Mouse (Mus musculus) neural tube, embryonic 15.5 days (tissue): ENCODE results near the gene Scrg1. TPM values are rescaled to one million over a fixed set of nuclear protein-coding genes. Genes with fewer than 3 reads are reported as not detected.

Source experiments
- ATAC-seq: fragments of 200-750 bp; cut with Nextera tagmentation; 2 replicates; pipeline ENCODE4 v1.8.0; 2017; ENCODE audit warnings: mild to moderate bottlenecking, moderate TSS enrichment, moderate library complexity; ENCODE audit not compliant: low FRiP score
- H3K27ac ChIP-seq: fragments of 300-500 bp; sonication (generic); replicated peaks from 2 replicates; pipeline ENCODE4 v1.5.1; 2015; ENCODE audit warnings: mild to moderate bottlenecking, inconsistent platforms
- H3K27me3 ChIP-seq: fragments of 300-500 bp; sonication (generic); replicated peaks from 2 replicates; pipeline ENCODE4 v1.6.1; 2015; ENCODE audit warnings: inconsistent platforms
- H3K36me3 ChIP-seq: fragments of 300-500 bp; sonication (generic); 2 replicates; pipeline ENCODE4 v1.6.1; 2015; ENCODE audit warnings: inconsistent platforms
- H3K4me1 ChIP-seq: fragments of 300-500 bp; sonication (generic); 2 replicates; pipeline ENCODE4 v1.6.1; 2015; ENCODE audit warnings: inconsistent platforms
- H3K4me2 ChIP-seq: fragments of 300-500 bp; sonication (generic); 2 replicates; pipeline ENCODE4 v1.6.1; 2015; ENCODE audit warnings: inconsistent platforms, mild to moderate bottlenecking, moderate library complexity
- H3K4me3 ChIP-seq: fragments of 300-500 bp; sonication (generic); replicated peaks from 2 replicates; pipeline ENCODE4 v1.5.1; 2015; ENCODE audit warnings: mild to moderate bottlenecking, inconsistent platforms
- H3K9ac ChIP-seq: fragments of 300-500 bp; sonication (generic); replicated peaks from 2 replicates; pipeline ENCODE4 v1.6.1; 2015; ENCODE audit warnings: mild to moderate bottlenecking, inconsistent platforms
- H3K9me3 ChIP-seq: fragments of 300-500 bp; sonication (generic); replicated peaks from 2 replicates; pipeline ENCODE4 v1.6.1; 2016; ENCODE audit warnings: inconsistent platforms
- WGBS: fragments of 180-500 bp; shearing (Covaris S2); methylation state at CpG from one replicate; pipeline ENCODE4 v1.1.7; 2015; ENCODE audit warnings: mixed read lengths; 5-methylcytosine and 5-hydroxymethylcytosine counted together
- polyA plus RNA-seq: library from polyadenylated mRNA; unstranded; fragments of >200 nt; fragmentation: Nextera tagmentation; extraction: Ambion mirVana; gene quantifications from 2 replicates; pipeline ENCODE4 v1.2.1, GENCODE M21; 2015

Scrg1 gene
- polyA plus RNA-seq, 1 experiment from 2014 or later = 12.5 TPM

GRCm38 (mm10) chr8:57457152-57457551, 1.4 kb downstream of the Scrg1 start:
- Histone ChIP-seq H3K36me3 (no peaks in the 10 kb centered on the region), H3K4me1 (no peaks in the 10 kb centered on the region), H3K27me3 (no peaks in the 10 kb centered on the region), H3K9ac (no peak overlapping the region), H3K9me3 (no peaks in the 10 kb centered on the region), H3K4me3 (no peak overlapping the region), H3K4me2 (no peak overlapping the region), H3K27ac (no peak overlapping the region)
- 74% methylated on average over 6 of the region's 6 CpGs for WGBS
- ATAC-seq = no peak

- no peaks in the 10 kb centered on the region for H3K27me3 ChIP-seq
- H3K4me3 ChIP-seq = no peak overlapping the region
- no peaks in the 10 kb centered on the region for H3K36me3 ChIP-seq
- no peak overlapping the region for H3K27ac ChIP-seq
- WGBS = 75% methylated on average over 3 of the region's 3 CpGs
- no peaks in the 10 kb centered on the region for H3K9me3 ChIP-seq
- no peak overlapping the region; the same call in 1 of the 2 replicates for H3K4me2 ChIP-seq
- no peaks in the 10 kb centered on the region for H3K4me1 ChIP-seq
- no peak overlapping the region for H3K9ac ChIP-seq
- no peak for ATAC-seq
Measured at GRCm38 (mm10) chr8:57457942-57458341, 2.2 kb downstream of the Scrg1 start.

- no peak overlapping the region for H3K4me3 ChIP-seq
- no peak overlapping the region for H3K27ac ChIP-seq
- WGBS = 53% methylated on average over 1 of the region's 1 CpGs
- ATAC-seq = no peak
- no peak overlapping the region for H3K4me2 ChIP-seq
- no peaks in the 10 kb centered on the region for H3K9me3 ChIP-seq
- no peaks in the 10 kb centered on the region for H3K36me3 ChIP-seq
- no peak overlapping the region for H3K9ac ChIP-seq
- H3K27me3 ChIP-seq = no peaks in the 10 kb centered on the region
- H3K4me1 ChIP-seq = no peaks in the 10 kb centered on the region
Measured at GRCm38 (mm10) chr8:57462839-57463238, 7.1 kb downstream of the Scrg1 start.

- no peaks in the 10 kb centered on the region for H3K36me3 ChIP-seq
- 89% methylated on average over 3 of the region's 3 CpGs for WGBS
- H3K27ac ChIP-seq = no peak overlapping the region
- H3K9me3 ChIP-seq = no peaks in the 10 kb centered on the region
- H3K4me3 ChIP-seq = no peak overlapping the region
- no peak overlapping the region for H3K9ac ChIP-seq
- H3K27me3 ChIP-seq = no peaks in the 10 kb centered on the region
- no peaks in the 10 kb centered on the region for H3K4me1 ChIP-seq
- H3K4me2 ChIP-seq = no peak overlapping the region
- no peak for ATAC-seq
Measured at GRCm38 (mm10) chr8:57463757-57464156, 8.0 kb downstream of the Scrg1 start.

GRCm38 (mm10) chr8:57468624-57469023, 12.9 kb downstream of the Scrg1 start:
- H3K36me3 ChIP-seq = no peaks in the 10 kb centered on the region
- H3K27ac ChIP-seq = no peak overlapping the region
- no peaks in the 10 kb centered on the region for H3K4me1 ChIP-seq
- 68% methylated on average over 5 of the region's 5 CpGs for WGBS
- H3K9ac ChIP-seq = no peak overlapping the region
- no peak overlapping the region for H3K4me2 ChIP-seq
- no peaks in the 10 kb centered on the region for H3K9me3 ChIP-seq
- no peaks in the 10 kb centered on the region for H3K27me3 ChIP-seq
- no peak overlapping the region for H3K4me3 ChIP-seq
- no peak for ATAC-seq

GRCm38 (mm10) chr8:57470863-57471262, 15.1 kb downstream of the Scrg1 start:
- H3K27ac ChIP-seq = no peak overlapping the region
- no peaks in the 10 kb centered on the region for H3K4me1 ChIP-seq
- H3K9ac ChIP-seq = no peak overlapping the region
- no peaks in the 10 kb centered on the region for H3K27me3 ChIP-seq
- H3K4me2 ChIP-seq = no peak overlapping the region
- 94% methylated on average over 5 of the region's 5 CpGs for WGBS
- H3K4me3 ChIP-seq = no peak overlapping the region
- no peaks in the 10 kb centered on the region for H3K9me3 ChIP-seq
- no peaks in the 10 kb centered on the region for H3K36me3 ChIP-seq
- ATAC-seq = no peak

GRCm38 (mm10) chr8:57473751-57474150, 18.0 kb downstream of the Scrg1 start:
- no peak overlapping the region for H3K4me3 ChIP-seq
- no peaks in the 10 kb centered on the region for H3K4me1 ChIP-seq
- no peak for ATAC-seq
- 84% methylated on average over 6 of the region's 6 CpGs for WGBS
- no peaks in the 10 kb centered on the region for H3K36me3 ChIP-seq
- H3K4me2 ChIP-seq = no peak overlapping the region
- H3K9ac ChIP-seq = no peak overlapping the region
- H3K27me3 ChIP-seq = no peaks in the 10 kb centered on the region
- no peak overlapping the region for H3K27ac ChIP-seq
- H3K9me3 ChIP-seq = no peaks in the 10 kb centered on the region

GRCm38 (mm10) chr8:57478406-57478805, 22.7 kb downstream of the Scrg1 start:
- Histone ChIP-seq H3K27ac (no peak overlapping the region), H3K9ac (no peak overlapping the region), H3K36me3 (peaks cover 15% of the 10 kb centered on the region), H3K4me3 (no peak overlapping the region), H3K9me3 (no peaks in the 10 kb centered on the region), H3K27me3 (no peaks in the 10 kb centered on the region), H3K4me1 (no peaks in the 10 kb centered on the region), H3K4me2 (no peak overlapping the region)
- no peak for ATAC-seq
- WGBS = 74% methylated on average over 3 of the region's 3 CpGs

GRCm38 (mm10) chr8:57479700-57480099, 24.0 kb downstream of the Scrg1 start:
- WGBS = 97% methylated on average over 8 of the region's 8 CpGs
- H3K27me3 ChIP-seq = no peaks in the 10 kb centered on the region
- no peak for ATAC-seq

GRCm38 (mm10) chr8:57480606-57481005, 24.9 kb downstream of the Scrg1 start:
- H3K9me3 ChIP-seq = no peaks in the 10 kb centered on the region
- no peak overlapping the region for H3K4me2 ChIP-seq
- peaks cover 5% of the 10 kb centered on the region for H3K4me1 ChIP-seq
- H3K4me3 ChIP-seq = no peak overlapping the region
- no peak overlapping the region for H3K27ac ChIP-seq
- no peaks in the 10 kb centered on the region for H3K27me3 ChIP-seq
- H3K9ac ChIP-seq = no peak overlapping the region
- WGBS = 83% methylated on average over 4 of the region's 4 CpGs
- ATAC-seq = no peak
- peaks cover 15% of the 10 kb centered on the region for H3K36me3 ChIP-seq

More at GRCm38 (mm10) chr8:57479700-57480099, 24.0 kb downstream of the Scrg1 start:
- Histone ChIP-seq H3K4me2 (no peak overlapping the region), H3K4me3 (no peak overlapping the region), H3K36me3 (peaks cover 15% of the 10 kb centered on the region), H3K4me1 (no peaks in the 10 kb centered on the region), H3K27ac (no peak overlapping the region), H3K9me3 (no peaks in the 10 kb centered on the region), H3K9ac (no peak overlapping the region)

- under 1% methylated on average over 54 of the region's 54 CpGs for WGBS
- Histone ChIP-seq H3K4me3 (peak overlapping the region; percentile 93), H3K27ac (peak overlapping the region; percentile 95), H3K27me3 (no peaks in the 10 kb centered on the region), H3K9me3 (no peaks in the 10 kb centered on the region), H3K4me2 (peak overlapping the region; percentile 87), H3K4me1 (peaks cover 12% of the 10 kb centered on the region), H3K9ac (peak overlapping the region; percentile 83), H3K36me3 (peaks cover 9% of the 10 kb centered on the region)
- peak; percentile 74 for ATAC-seq
Measured at GRCm38 (mm10) chr8:57486491-57487440, 31.0 kb downstream of the Scrg1 start.
